Mouse (Mus musculus) spleen, adult 2 months (tissue): ENCODE measurements around the gene Samd14. TPM values are rescaled to one million over a fixed set of nuclear protein-coding genes. Genes with fewer than 3 reads are reported as not detected.

Experiments
- DNase-seq, 2 experiments: peaks; one replicate each; pipeline versions ENCODE4 v3.0.0 to v3.0.0-alpha.2; 2012 to 2021; ENCODE audit warnings: low spot score in 2 of 2, low read depth in 1 of 2
- H3K27ac ChIP-seq: fragments of 200-500 bp; 2 replicates; pipeline ENCODE4 v1.5.1; 2012; ENCODE audit warnings: low read length, inconsistent platforms; ENCODE audit not compliant: insufficient read depth
- H3K27me3 ChIP-seq: fragments of 200-500 bp; 2 replicates; pipeline ENCODE4 v1.6.1; 2012; ENCODE audit warnings: mild to moderate bottlenecking, moderate library complexity, low read length, inconsistent platforms; ENCODE audit not compliant: control insufficient read depth, insufficient read depth
- H3K36me3 ChIP-seq: fragments of 200-500 bp; 2 replicates; pipeline ENCODE4 v1.6.1; 2012; ENCODE audit warnings: mild to moderate bottlenecking, low read length, inconsistent platforms; ENCODE audit not compliant: control insufficient read depth, insufficient read depth
- H3K4me1 ChIP-seq: fragments of 200-500 bp; 2 replicates; pipeline ENCODE4 v1.6.1; 2011; ENCODE audit warnings: inconsistent platforms; ENCODE audit not compliant: control insufficient read depth, insufficient read depth, insufficient read length
- H3K4me3 ChIP-seq: fragments of 200-500 bp; 2 replicates; pipeline ENCODE4 v1.5.1; 2011; ENCODE audit warnings: mild to moderate bottlenecking, inconsistent platforms; ENCODE audit not compliant: insufficient read depth, insufficient read length; ENCODE audit errors: extremely low read depth
- CTCF ChIP-seq: fragments of 200-500 bp; IDR thresholded peaks from 2 replicates; pipeline ENCODE4 v1.5.1; 2011; ENCODE audit warnings: mild to moderate bottlenecking, inconsistent platforms; ENCODE audit not compliant: insufficient read depth, insufficient read length, insufficient replicate concordance; ENCODE audit errors: extremely low read depth
- POLR2A ChIP-seq: fragments of 200-500 bp; IDR thresholded peaks from 2 replicates; pipeline ENCODE4 v1.6.1; 2011; ENCODE audit warnings: low read depth, low read length, inconsistent platforms
- WGBS: fragments of 180-500 bp; shearing (Covaris S2); methylation state at CpG from one replicate; pipeline ENCODE4 v1.1.7; 2018; 5-methylcytosine and 5-hydroxymethylcytosine counted together
- polyA plus RNA-seq: library from polyadenylated mRNA; depleted of rRNA; stranded (reverse); fragments of >200 nt; gene quantifications from 2 replicates; pipeline ENCODE4 v1.2.3, GENCODE M21; 2012

Gene Samd14
- polyA plus RNA-seq, 1 experiment = 19.3 TPM

DNA sequence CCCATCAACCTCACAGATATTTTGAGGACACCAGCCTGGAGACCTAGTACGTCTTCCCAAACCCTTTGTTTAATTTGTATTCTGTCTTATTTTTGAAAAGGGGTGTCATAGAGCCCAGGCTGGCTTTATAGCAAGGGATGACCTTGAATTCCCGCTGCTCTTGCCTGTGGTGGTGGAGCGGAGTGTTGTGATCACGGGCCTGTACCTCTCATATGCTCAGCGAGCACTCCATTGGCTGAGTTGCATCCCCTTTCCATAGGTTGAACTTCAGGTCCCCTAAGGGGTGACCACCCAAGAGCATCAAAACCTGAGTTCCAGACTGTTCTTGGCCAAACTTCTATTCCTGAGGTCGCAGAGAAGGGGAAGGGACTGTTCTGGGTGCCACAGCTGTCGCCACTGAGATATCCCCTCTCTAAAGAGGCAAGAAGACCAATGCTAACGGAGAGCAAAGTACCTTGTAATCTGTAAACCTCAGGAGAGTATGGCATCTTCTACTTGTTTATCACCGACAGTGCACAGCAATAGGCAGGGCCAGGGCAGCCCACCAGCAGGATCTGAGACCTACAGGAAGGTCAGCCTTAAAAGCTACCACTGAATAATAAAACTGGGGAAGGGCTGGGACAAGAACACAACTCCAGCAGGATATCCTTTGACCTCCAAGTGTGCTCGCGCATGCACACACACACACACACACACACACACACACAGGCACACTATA lies 30.1 kb upstream of the Samd14 start:
- Histone ChIP-seq H3K27ac (no peak overlapping the region), H3K27me3 (no peaks in the 10 kb centered on the region), H3K4me3 (no peak overlapping the region), H3K36me3 (no peaks in the 10 kb centered on the region), H3K4me1 (no peaks in the 10 kb centered on the region)
- no peak for DNase-seq
- TF ChIP-seq CTCF (no peak), POLR2A (no peak)
- 80% methylated on average over 11 of the region's 11 CpGs for WGBS

DNA sequence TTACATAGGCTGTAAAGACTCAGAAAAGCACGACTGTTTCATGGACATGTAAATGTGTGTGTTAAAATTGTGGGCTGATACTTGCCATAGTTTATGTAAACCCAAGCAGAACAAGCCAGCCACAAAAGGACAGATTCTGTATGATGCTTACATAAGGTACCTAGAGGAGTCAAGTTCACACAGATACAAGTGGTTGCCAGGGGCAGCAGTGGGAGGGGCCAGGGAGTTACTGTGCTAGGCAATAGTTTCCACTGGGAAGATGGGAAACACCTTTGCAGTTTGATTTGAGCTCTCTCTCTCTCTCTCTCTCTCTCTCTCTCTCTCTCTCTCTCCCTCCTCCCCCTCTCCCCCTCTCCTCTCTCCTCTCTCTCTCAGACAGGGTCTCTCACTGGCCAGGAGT lies 24.5 kb upstream of the Samd14 start:
- H3K27ac ChIP-seq = no peak overlapping the region
- no peaks in the 10 kb centered on the region for H3K36me3 ChIP-seq
- 66% methylated on average over 1 of the region's 1 CpGs for WGBS
- no peaks in the 10 kb centered on the region for H3K27me3 ChIP-seq
- no peaks in the 10 kb centered on the region; the same call in 1 of the 2 replicates for H3K4me1 ChIP-seq
- no peak overlapping the region for H3K4me3 ChIP-seq
- no peak for DNase-seq
- TF ChIP-seq POLR2A (no peak), CTCF (no peak)

DNA sequence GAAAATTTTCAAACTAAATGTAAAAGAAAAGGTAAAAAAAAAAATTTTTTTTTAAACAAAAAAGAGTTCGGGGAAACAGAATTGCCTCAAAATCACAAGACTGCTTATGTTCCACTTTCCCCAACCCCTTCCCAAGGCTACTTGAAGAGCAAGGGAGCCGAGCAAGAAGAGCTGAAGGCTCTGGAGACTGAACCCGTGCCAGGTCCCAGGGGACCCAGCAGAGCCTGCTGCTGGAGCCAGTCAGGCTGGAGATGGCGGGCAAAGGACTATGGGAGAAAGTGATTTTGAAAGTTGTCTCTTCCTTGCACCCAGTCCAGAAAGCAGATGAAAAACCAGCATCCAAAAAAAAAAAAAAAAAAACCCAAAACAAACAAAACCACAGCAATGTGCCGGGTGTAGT lies 23.9 kb upstream of the Samd14 start:
- WGBS = 67% methylated on average over 5 of the region's 5 CpGs
- TF ChIP-seq POLR2A (no peak), CTCF (no peak)
- no peak for DNase-seq
- Histone ChIP-seq H3K27me3 (no peaks in the 10 kb centered on the region), H3K36me3 (no peaks in the 10 kb centered on the region), H3K27ac (no peak overlapping the region), H3K4me3 (no peak overlapping the region), H3K4me1 (no peaks in the 10 kb centered on the region; the same call in 1 of the 2 replicates)

DNA sequence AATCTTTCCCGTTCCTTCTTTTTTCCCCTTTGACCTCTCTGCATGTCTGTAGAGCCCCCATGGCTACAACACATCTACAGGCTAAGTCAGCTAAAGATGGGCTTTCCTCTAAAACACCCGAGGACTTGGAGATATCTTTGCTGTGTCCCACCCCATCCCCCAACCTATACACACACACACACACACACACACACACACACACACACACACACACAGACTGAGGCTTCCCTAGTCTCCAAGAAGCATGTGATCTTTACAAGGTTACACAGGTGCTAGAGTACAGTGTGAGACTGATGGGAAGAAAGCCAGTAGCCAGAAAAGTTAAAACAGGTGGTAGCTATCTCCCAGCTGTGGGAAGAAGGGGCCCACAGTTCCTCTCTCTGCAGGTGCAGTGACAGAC lies 23.2 kb upstream of the Samd14 start:
- H3K36me3 ChIP-seq = no peaks in the 10 kb centered on the region
- H3K27me3 ChIP-seq = no peaks in the 10 kb centered on the region
- 60% methylated on average over 2 of the region's 2 CpGs for WGBS
- no peak overlapping the region for H3K4me3 ChIP-seq
- no peak for DNase-seq
- H3K27ac ChIP-seq = no peak overlapping the region
- TF ChIP-seq POLR2A (no peak), CTCF (no peak)
- no peaks in the 10 kb centered on the region; the same call in 1 of the 2 replicates for H3K4me1 ChIP-seq

DNA sequence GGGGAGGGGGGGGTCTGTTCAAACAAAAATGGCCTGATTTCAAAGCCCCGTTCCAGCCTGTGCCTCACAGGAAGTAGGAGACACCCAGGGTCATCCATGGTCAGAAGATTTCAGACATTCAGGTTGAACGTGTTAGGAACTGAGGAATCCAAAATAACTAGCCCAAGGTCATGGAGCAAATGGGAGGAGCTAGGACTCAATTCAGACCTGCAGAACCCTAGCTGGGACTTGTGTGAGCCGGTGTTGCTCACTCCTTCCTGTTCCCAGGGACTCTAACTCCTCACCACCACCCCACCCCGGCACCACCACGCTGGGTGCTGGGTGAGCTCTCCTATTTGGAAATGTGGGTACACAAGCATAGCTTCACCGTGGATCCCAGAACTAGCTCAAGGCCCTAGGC lies 22.3 kb upstream of the Samd14 start:
- 70% methylated on average over 6 of the region's 6 CpGs for WGBS
- Histone ChIP-seq H3K27me3 (no peaks in the 10 kb centered on the region), H3K36me3 (no peaks in the 10 kb centered on the region), H3K4me3 (no peak overlapping the region), H3K27ac (no peak overlapping the region), H3K4me1 (no peaks in the 10 kb centered on the region; the same call in none of the 2 replicates)
- TF ChIP-seq CTCF = no peak
- TF ChIP-seq POLR2A = no peak
- no peak for DNase-seq

DNA sequence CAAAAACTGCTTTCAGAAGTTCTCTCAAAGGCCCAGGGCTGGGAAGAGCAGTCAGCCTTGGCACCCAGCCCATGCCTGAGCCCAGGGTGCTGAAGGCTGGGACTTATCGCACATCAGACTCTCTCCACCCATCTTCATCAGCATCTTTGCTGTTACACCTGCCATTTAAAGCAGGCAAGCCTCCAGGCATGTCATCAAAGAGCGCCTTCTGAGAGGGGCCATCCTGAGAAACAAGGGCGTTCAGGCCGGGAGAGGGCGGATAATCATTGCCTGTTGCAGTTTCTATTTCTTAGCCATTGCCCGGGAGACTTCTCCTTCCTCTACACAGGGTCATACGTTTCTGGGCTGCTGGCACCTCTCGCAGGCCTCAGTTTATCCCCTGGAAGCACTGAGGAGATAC lies 21.8 kb upstream of the Samd14 start:
- Histone ChIP-seq H3K36me3 (no peaks in the 10 kb centered on the region), H3K4me3 (no peak overlapping the region), H3K27ac (no peak overlapping the region), H3K4me1 (no peaks in the 10 kb centered on the region; the same call in none of the 2 replicates), H3K27me3 (no peaks in the 10 kb centered on the region)
- TF ChIP-seq POLR2A (no peak), CTCF (no peak)
- no peak for DNase-seq
- WGBS = 74% methylated on average over 8 of the region's 8 CpGs
